Mouse (Mus musculus) right cerebral cortex, postnatal 25 days (tissue): ENCODE results near the gene Armc2.

Experiments
- DNase-seq: peaks from one replicate; pipeline ENCODE4 v3.0.0; 2022

The Armc2 gene

DNA sequence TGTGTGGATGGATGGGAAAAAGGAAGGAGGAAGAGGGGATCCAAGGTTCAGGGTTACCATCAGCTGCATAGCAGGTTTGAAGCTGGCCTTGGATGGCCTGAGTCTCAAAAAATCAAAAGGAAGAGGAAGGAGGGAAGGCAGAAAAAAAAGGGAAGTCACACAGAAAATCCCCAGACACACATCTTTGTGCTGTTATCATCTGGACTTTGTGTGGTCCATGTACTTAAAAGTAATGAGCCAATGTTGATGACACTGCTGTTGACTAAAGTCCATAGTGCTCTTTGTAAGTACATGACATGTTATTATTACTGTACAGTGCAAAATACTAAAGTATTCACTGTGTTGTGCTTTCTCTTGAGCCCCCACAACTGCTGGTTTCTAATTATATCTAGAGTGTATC lies 121.8 kb downstream of the Armc2 start:
- DNase-seq, result no peak

DNA sequence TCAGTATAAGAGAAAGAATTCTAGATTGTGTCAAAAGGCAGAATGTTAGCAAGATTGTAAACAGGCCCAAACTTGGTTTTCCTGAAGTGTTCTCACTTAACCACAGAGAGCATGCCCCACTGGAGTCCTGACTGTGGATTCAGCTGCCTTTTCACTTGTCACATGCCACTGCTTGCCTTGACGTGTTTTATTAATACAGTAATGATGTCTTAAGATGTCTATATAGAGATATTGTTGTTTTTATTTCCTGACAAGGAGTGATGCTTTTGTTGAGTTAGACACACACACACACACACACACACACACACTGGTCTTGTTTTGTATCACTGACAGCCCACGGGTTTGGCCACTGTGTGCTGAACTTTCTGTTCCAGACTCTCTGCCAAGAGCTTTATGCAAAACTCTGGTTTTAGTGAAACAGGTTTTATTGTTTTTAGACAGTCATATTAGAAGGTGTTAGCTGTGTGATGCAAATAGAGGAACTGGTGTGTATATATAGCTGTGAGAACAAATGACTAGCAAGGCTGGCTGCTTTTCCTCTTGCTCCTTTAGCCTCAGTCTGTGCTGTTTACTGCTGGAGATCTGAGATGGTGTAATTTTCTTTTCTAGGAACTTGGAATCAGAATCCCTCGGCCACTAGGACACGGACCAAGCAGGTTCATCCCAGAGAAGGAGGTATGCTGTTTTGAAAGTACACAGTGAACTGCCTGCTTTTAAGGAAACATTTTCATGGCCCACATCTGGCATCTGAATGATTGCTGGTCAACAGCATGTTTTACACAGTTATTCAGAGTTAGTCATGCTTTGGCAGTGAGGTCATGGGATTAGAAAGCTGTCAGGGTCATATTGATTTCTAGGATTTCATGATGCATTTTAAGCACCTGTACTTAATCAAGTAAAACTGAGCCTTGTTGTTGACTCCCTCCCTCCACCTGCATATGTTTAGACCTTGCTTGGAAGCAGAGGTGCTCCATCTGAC lies 124.5 kb downstream of the Armc2 start:
- no peak for DNase-seq

DNA sequence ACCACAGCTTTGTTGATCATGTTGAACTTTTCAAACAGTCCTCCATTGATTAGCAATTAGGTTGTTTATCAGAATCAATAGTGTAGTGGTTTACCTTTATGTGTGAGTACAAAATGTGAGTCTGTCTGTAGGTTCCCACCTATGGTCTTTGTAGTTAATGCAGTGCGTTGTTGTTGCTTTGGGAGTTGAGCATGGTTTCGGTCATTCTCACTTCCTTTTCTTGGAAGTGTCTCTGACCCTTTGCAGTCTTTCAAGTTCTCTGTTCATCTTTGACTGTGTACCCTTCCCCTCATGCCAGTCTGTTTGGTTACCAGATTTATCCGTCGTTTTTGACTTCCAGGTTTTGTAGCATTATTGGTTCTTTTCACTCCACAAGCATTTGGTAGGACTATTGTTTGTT lies 126.9 kb downstream of the Armc2 start:
- no peak for DNase-seq

DNA sequence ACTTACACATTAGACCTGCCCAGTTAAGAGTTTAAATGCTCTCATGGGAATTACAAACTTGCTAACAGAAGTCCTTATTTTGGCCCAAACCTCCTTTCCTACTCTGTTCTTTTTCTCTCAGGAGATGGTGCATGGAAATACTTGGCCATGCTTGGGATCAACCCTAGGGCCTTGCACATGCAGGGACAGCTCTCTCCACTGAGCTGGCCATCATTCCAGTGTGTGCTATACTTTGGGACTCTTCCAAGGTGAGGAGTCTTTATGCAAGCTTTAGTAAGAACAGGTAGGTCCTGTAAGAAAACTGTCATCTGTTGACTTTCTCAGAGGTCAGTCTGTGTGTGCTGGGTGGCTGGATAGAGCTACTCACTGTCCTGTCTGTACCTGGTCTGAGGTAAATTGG lies 127.7 kb downstream of the Armc2 start:
- DNase-seq, result no peak

DNA sequence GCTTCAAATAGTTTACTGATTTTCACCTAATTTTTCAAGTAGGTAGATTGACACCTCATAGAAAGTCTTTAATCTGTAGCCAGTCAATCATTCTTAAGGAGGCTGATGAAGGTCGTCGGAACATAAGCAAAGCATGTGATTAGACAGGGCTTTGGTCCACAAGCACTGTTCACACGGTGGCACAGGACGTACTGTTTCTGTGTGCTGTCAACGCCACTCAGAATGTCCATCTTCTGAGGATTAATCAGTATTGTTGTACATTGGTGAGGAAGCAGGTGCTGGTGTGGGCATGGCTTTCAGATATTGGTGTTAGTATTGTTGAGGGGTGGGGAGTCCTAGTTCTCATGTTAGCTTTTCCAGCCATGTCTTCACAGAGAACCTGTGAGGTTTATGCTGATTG lies 128.7 kb downstream of the Armc2 start:
- no peak for DNase-seq

DNA sequence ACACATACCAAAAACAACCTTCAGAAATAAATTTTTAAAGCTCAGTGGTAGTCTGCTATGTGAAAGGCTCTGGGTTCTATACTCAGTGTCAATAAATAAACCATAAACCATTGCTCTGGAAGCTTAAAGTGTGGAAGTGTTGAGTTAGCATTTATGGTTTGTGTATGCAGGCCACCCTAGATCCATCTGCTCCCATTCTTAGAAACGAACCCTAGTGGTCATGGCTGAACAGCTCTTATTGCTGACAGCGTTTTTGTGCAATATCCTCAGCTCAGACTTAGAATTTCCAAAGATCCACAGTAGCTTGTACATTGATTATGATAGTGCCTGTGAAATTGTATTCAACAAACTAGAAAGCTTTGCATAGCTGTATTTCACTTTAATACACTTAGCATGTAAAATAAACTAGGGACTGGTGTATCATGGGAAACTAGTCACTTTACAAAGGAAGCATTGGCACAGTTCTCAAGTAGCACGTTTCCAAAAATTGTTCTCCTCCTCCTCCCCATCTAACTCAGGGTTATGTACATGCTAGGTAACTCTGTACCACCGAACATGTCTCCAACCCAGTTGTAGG lies 129.8 kb downstream of the Armc2 start:
- no peak for DNase-seq

DNA sequence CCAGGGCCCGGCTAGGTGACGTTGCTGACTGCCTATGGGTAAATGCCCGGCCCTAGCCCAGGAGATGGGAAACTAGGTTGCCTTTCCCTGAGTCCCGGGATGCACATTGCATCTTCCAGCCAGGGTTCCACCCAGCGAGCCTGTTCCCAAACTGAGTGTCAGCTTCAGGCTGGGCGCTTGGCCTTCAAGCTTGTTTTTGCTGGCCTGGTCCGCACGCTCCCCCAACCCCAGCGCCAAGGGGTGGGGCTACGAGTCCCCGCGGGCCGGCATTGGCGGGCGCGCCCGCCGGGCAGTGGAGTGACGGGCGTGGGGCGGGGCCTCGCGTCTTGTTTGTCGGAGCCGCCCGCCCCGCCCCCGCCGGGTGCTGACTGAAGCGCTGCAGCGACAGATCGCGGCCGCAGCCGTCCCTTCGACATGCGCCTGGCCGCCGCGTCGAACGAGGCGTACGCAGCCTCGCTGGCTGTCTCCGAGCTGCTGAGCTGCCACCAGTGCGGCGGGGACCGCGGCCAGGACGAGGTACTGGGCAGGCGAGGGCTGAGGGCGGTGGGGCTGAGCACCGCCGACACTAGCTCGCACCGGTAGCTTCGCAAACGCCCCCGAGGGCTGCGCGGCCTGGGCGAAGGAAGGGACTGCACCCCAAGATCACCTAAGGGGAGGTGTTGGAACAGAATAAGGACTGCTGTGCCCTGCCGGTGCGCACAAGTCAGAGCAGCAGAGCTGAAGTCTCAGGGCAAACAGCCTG lies 131.0 kb downstream of the Armc2 start:
- DNase-seq, result peak; percentile 92

DNA sequence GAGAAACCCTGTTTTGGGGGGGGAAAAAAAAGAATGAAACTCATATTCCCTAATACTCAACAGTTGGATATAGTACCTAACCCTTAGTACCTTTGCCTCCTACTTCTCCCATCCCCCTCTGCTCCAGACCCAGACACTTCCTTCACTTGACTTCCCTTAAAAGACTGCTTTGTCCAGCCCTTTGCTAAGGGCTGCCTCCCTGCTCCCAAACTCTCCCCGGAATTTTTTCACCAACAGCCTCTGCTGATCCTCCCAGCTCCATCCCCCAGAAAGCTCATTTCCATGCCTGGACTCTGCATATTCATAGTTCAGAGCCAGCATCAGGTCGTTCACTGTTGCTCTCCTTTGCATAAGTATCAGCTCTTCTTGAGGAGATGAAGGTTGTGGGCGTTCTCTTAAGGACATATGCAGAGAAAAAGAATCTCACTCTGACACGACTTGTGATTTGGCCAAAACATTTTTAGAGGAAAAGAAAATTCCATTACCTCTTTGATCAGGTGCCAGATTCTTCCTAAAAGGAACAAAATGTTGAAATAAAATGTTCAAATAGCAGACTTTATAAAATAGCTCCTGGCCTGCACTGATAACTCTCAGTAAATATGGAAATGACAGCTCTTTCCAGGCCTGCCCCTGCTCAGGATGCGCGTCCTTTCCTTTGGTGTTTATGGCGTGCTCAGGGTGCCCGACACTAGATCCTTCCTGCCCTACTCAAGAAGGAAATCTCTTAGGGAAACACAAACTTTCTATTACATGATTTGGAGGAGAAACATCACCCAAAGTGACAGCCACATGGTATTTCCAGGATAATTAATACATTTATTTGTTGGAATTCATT lies 134.3 kb downstream of the Armc2 start:
- no peak for DNase-seq

DNA sequence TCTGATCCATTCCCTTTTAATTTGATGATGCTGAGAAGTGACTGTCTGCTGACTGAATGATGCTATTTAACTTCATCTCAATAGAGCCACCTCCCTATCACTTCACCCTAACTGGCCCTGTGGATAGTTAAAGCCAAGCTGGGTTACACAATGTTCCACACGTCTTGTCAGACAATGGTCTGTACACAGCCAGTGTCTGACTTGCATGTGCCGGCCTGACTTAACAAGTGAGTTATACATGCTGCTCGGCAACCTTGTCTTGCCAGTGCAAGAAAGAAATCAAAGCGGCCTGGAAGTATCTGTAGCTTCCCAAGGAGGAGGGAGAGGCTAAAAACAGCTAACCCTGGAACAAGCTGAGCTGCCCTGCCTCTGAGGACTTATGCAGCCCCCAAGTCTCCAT lies 136.8 kb downstream of the Armc2 start:
- no peak for DNase-seq

DNA sequence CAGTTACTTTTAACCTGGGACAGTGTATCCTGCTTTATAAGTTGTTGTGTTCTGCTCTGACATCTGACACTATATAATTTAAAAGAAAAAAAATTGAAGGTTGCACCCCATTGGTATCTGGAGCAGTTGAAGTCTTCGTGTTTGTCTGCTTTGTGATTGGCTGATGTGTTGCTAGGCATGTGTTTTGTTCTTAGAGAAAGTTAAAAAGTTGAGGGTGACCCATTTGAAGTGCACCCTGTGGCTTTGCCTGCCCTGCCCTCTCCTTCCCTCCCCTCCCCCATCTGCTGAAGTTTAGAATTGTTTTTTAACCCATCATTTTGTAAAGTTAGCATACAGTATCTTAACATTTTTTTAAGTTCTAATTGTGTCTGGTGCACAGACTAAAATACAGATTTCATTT lies 137.5 kb downstream of the Armc2 start:
- DNase-seq, result no peak

DNA sequence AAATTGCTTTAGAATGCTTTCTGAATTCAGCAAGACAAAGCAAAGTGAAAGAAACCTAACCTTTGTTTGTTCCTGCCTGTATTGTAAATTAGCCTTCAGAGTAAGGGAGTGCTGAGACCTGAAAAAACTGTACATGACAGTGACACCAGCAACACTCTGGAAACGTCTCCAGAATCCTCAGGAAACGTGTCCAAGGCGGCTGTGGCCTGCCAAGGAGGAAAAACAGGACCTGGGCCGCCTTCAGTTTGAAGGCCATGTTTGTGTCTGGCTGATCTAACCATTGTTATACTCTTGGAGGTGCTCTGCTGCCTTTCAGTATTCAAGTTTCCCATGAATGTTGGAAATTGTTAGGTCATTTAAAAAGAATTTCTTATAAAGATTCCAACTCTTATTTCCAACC lies 138.0 kb downstream of the Armc2 start:
- no peak for DNase-seq

DNA sequence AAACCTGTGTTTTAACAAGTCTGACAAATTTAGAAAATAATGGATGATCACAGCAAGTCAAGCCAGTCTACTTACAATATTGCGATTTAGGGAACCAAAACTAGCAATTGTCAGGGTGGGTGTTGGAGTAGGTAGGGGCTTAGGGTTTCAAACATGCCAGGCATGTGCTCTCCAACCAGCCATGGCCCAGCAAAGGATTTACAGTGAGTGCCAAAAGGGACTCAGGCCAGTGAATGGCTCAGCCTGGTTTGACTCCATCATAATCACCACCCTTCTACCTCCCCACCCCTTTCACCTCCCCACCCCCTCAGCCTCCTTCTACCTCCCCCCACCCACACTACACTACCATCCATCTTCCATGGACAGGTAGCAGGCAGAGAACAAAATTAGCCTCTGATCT lies 138.6 kb downstream of the Armc2 start:
- no peak for DNase-seq

DNA sequence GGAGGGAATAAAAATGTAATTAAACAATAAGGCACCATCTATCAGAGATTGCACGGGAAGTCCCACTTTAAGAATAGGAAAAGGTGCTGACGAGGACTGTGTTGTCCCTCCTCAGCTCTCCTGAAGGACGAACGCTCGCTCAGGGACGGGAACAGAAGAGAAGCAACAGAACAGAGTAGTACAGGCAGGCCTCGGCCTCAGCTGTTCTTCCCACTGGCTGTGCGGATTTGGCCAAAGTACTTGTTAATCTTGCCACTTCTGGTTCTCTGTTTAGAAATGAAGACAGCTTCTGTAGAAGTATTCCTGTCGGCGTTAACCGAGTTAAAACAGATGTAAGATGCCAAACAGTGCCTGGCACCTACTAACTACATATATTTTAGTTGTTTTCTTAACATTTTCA lies 139.9 kb downstream of the Armc2 start:
- DNase-seq, result no peak

DNA sequence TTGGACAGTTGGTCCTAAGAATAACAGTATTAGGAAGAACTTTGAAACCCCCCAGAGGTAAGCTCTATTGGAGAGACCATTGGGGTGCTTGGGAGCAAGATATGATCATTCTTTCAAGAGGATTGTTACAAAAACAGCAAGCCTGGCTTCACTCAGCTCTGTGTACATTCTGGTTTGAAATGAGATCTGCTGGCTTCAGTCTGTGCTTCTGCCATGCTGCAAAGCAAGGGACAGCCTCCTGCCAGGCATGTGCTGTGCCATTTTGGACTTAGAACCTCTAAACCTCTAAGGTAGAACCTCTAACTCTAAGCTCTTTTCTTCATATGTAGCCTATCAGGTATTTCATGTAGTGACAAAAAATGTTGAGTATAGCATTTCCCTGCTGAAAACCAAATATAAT lies 142.6 kb downstream of the Armc2 start:
- DNase-seq, result no peak

DNA sequence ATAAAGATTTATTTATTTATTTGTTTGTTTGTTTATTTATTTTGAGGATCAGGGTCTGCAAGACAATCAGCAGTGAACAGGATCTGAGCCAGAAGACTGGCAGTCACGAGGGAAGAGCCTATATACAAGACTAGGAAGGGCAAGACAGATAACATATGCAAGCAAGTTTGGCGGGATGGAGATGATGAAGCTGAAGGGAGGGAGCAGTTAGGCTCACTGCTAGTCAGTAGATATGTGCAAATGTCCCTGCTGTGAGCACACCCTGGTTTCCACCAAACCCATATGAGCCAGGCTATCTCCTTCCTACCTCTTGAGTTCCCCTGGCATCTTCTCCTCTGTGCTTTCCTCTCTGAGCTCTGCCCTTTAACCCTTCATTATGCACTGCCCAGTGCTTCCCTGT lies 146.7 kb downstream of the Armc2 start:
- no peak for DNase-seq

DNA sequence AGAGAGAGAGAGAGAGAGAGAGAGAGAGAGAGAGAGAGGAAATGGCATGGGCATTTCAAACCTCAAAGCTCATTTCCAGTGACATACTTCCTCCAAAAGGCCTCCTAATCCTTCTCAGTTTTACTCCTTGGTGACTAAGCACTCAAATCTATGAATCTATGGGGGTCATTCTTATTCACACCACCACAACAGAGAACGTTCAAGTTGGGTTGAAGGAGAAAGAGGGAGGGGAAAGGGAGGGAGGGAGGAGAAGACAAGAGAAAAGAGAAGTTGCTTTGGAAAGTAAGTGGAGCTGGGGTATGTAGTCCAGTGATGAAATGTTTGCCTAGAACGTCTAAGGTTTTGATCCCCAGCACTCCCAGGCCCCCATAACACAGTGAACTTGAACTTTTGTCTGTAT lies 148.1 kb downstream of the Armc2 start:
- DNase-seq, result no peak

DNA sequence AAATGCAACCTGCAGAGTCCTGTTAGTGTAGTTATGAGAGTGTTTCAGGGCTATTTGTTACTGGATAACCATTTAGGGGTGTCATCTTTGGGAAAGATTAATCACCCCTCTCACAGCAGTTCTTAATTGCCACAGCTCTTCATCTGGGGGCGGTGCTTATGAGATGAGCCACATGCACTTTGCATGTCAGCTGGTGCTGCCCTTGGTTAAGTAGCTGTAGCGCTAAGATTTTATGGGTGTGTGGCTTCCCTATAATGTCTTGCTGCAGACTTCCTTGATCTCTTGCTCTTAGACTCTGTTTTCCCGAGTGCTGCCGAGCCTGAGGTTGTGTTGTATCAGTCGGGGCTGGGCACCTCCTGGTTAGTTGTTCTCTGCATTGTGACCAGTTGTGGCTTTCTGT lies 150.3 kb downstream of the Armc2 start:
- no peak for DNase-seq

DNA sequence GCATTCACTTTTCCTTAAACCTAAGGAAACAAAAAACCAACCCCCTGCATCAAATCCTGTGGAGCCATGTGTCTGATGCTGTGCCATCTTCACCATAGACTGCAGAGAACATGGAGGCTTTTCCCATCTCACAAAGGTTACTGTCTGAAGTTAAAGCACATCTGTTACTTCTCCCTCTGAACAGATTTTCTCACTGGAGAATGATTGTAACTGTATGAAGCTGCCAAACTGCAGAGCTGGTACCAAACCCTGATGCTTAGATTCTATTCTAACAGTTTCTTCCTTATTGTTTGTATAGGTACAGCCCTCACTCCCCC lies 151.4 kb downstream of the Armc2 start:
- DNase-seq, result no peak

DNA sequence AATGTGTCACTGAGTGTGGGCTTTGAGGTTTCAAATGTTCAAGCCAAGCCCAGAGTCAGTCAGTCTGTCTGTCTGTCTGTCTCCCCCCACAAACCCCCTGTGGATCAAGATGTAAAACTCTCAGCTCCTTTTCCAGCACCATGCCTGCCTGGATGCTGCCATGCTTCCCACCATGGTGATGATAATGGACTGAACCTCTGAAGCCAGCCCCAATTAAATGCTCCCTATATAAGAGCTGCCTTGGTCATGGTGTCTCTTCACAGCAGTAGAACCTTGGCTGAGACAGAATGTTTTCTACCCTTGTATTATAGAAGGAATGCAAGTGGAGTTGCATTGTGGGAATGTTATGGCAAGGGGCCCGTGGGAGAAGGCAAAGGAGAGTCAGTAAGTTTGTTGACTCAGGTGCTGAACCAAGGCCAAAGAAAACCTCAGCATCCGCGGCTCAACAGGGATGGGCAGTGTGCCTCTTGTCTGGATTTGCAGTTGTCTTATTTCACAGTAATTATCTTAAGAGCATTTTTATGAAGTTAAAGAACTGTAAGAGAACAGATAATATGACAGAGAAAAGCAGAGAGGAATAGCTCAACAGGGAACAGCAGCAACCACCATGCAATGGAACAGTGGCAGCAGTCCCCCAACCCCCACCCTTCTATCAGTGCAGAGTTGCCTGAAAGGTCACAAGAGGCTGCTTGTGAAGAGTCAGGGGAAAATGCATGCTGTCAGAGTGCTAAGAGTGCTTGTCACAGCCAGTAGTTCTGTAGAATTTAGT lies 152.0 kb downstream of the Armc2 start:
- no peak for DNase-seq
